In genomic region chr10:78148834-78149766, GRCm38 (mm10) we compare ENCODE assay signal across 16 mouse cellular contexts. TPM values are rescaled to one million over a fixed set of nuclear protein-coding genes. Genes with fewer than 3 reads are reported as not detected.
DNase-seq lines count a peak whose midpoint lies in the region; ATAC-seq and TF ChIP-seq lines count a peak whose summit lies in the region.
"Had no signal": no experiment of that assay in that cellular context is flagged by ENCODE, and none has a peak within 500 bp of the region (broad histone marks: within the 10 kb centered on the region; RNA-seq: fewer than 3 reads in every experiment).

No protein-coding gene starts in this region.

- 13% methylated on average over 10 of the region's 10 CpGs for WGBS in bone marrow, adult 2 months
- 62% methylated on average over 10 of the region's 10 CpGs for WGBS in intestine, embryonic 16.5 days
- WGBS in stomach, embryonic 15.5 days = 59% methylated on average over 10 of the region's 10 CpGs
- 63% methylated on average over 10 of the region's 10 CpGs for WGBS in midbrain, embryonic 11.5 days

- no peak overlapping the region for H3K4me2 ChIP-seq in intestine, embryonic 16.5 days (ENCODE audit: low read depth, low read length)
- H3K4me2 ChIP-seq in stomach, embryonic 15.5 days = no peak overlapping the region
- no peak overlapping the region for H3K4me2 ChIP-seq in midbrain, embryonic 11.5 days
- H3K4me2 ChIP-seq: forebrain, embryonic 15.5 days; midbrain, embryonic 13.5 days had no signal

- intact Hi-C loops in left cerebral cortex, postnatal 10 days (cut with DNase I) = no loop called here

- no peak overlapping the region for H3K4me3 ChIP-seq in bone marrow, adult 2 months (replicated peaks; ENCODE audit: control insufficient read depth, low read depth, low read length)
- H3K4me3 ChIP-seq in intestine, embryonic 16.5 days (ENCODE audit: low read length) = no peak overlapping the region
- no peak overlapping the region for H3K4me3 ChIP-seq in stomach, embryonic 15.5 days (replicated peaks)
- no peak overlapping the region for H3K4me3 ChIP-seq in midbrain, embryonic 11.5 days (ENCODE audit: low read depth, low read length)
- H3K4me3 ChIP-seq: forebrain, embryonic 15.5 days; heart, adult 2 months; midbrain, embryonic 13.5 days had no signal

- H3K27me3 ChIP-seq in intestine, embryonic 16.5 days (replicated peaks; ENCODE audit: control insufficient read depth, insufficient read depth, low read length) = no peaks in the 10 kb centered on the region
- no peaks in the 10 kb centered on the region for H3K27me3 ChIP-seq in stomach, embryonic 15.5 days (replicated peaks)
- no peaks in the 10 kb centered on the region for H3K27me3 ChIP-seq in midbrain, embryonic 11.5 days (ENCODE audit: control insufficient read depth, insufficient read depth, low read length)
- H3K27me3 ChIP-seq: forebrain, embryonic 15.5 days; midbrain, embryonic 13.5 days had no signal

- DNase-seq in spleen, postnatal 36 days (ENCODE audit: low spot score in 2 of 2) = peak; percentile 57 to 68
- no peak for DNase-seq in spleen, adult 12 weeks (ENCODE audit: low spot score)
- no peak for DNase-seq in left cerebral cortex, postnatal 10 days (ENCODE audit: extremely low spot score in 1 of 2, low spot score in 2 of 2)
- DNase-seq in midbrain, embryonic 11.5 days (ENCODE audit: low spot score, missing footprints) = no peak
- no peak for DNase-seq in ovary, postnatal 14 days (ENCODE audit: low spot score)
- DNase-seq: adrenal gland, adult 2 months; cerebellum, adult 8-10 months; heart, adult 2 months; kidney, postnatal 14 days; lung, postnatal 14 days; right cerebral cortex, postnatal 14 days had no signal

- no peaks in the 10 kb centered on the region for H3K36me3 ChIP-seq in intestine, embryonic 16.5 days (ENCODE audit: control insufficient read depth, insufficient read depth, low read length)
- H3K36me3 ChIP-seq in stomach, embryonic 15.5 days = no peaks in the 10 kb centered on the region
- H3K36me3 ChIP-seq in midbrain, embryonic 11.5 days (ENCODE audit: control insufficient read depth, insufficient read depth, low read length) = no peaks in the 10 kb centered on the region
- H3K36me3 ChIP-seq: forebrain, embryonic 15.5 days; midbrain, embryonic 13.5 days had no signal

- no peak for TF ChIP-seq POLR2A in bone marrow, adult 2 months (IDR thresholded peaks at IDR 0.05; ENCODE audit: borderline replicate concordance, control insufficient read depth, low read depth, low read length)

- TF ChIP-seq CTCF in bone marrow, adult 2 months (IDR thresholded peaks at IDR 0.05; ENCODE audit: control insufficient read depth, insufficient read depth, low read length) = no peak

- H3K27ac ChIP-seq in bone marrow, adult 2 months (ENCODE audit: control insufficient read depth, insufficient read depth, low read depth, low read length, poor library complexity) = peak overlapping the region; percentile 87
- peak overlapping the region; percentile 77; the same call in 1 of the 2 replicates for H3K27ac ChIP-seq in intestine, embryonic 16.5 days (ENCODE audit: low read length)
- H3K27ac ChIP-seq in stomach, embryonic 15.5 days = 0 out of 2 replicates have a peak overlapping the region, but pooled peaks have one; percentile 16
- H3K27ac ChIP-seq in midbrain, embryonic 11.5 days (ENCODE audit: low read depth, low read length) = no peak overlapping the region
- H3K27ac ChIP-seq: forebrain, embryonic 15.5 days; heart, adult 2 months; midbrain, embryonic 13.5 days had no signal

- H3K9me3 ChIP-seq in intestine, embryonic 16.5 days (ENCODE audit: control insufficient read depth, low read length) = no peaks in the 10 kb centered on the region
- H3K9me3 ChIP-seq in stomach, embryonic 15.5 days = no peaks in the 10 kb centered on the region
- no peaks in the 10 kb centered on the region for H3K9me3 ChIP-seq in midbrain, embryonic 11.5 days (ENCODE audit: control insufficient read depth, low read length)
- H3K9me3 ChIP-seq: forebrain, embryonic 15.5 days; midbrain, embryonic 13.5 days had no signal

- H3K9ac ChIP-seq in intestine, embryonic 16.5 days (ENCODE audit: low read depth, low read length) = no peak overlapping the region; the same call in 1 of the 2 replicates
- H3K9ac ChIP-seq in stomach, embryonic 15.5 days = no peak overlapping the region
- H3K9ac ChIP-seq in midbrain, embryonic 11.5 days (ENCODE audit: low read length) = no peak overlapping the region
- H3K9ac ChIP-seq: forebrain, embryonic 15.5 days; midbrain, embryonic 13.5 days had no signal

- 0 out of 2 replicates have a peak, but pooled peaks have one; percentile 2 for ATAC-seq in intestine, embryonic 16.5 days
- ATAC-seq in stomach, embryonic 15.5 days (ENCODE audit: insufficient read depth, low FRiP score, low read depth) = no peak
- ATAC-seq in midbrain, embryonic 11.5 days (ENCODE audit: low FRiP score) = no peak
- ATAC-seq: forebrain, embryonic 15.5 days; midbrain, embryonic 13.5 days had no signal

- peaks cover 17% of the 10 kb centered on the region for H3K4me1 ChIP-seq in bone marrow, adult 2 months (ENCODE audit: control insufficient read depth, insufficient read depth, low read length)
- peaks cover 12% of the 10 kb centered on the region; the same call in 1 of the 2 replicates for H3K4me1 ChIP-seq in intestine, embryonic 16.5 days (ENCODE audit: control insufficient read depth, insufficient read depth, low read length)
- H3K4me1 ChIP-seq in stomach, embryonic 15.5 days = no peaks in the 10 kb centered on the region
- H3K4me1 ChIP-seq in midbrain, embryonic 11.5 days (ENCODE audit: control insufficient read depth, insufficient read depth, low read length) = no peaks in the 10 kb centered on the region
- H3K4me1 ChIP-seq: forebrain, embryonic 15.5 days; midbrain, embryonic 13.5 days had no signal

RNA-seq across cellular contexts. Expression of gene D10Jhu81e, which starts 20.5 kb away (rescaled TPM):
- 25.3 and 31.3 TPM in 2 replicates for polyA plus RNA-seq in bone marrow, adult 2 months (2011; ENCODE audit: insufficient read depth, insufficient read length, low replicate concordance, missing spikeins)
- polyA plus RNA-seq in intestine, embryonic 16.5 days (2015; fragmentation: Nextera tagmentation; extraction: Ambion mirVana) = 43.8 and 45.7 TPM in 2 replicates
- 32.7 and 40.2 TPM in 2 replicates for polyA plus RNA-seq in stomach, embryonic 15.5 days (2015; fragmentation: Nextera tagmentation; extraction: Ambion mirVana)
- total RNA-seq in left cerebral cortex, postnatal 10 days (2021) = 10 to 100 TPM; 85.0 to 93.0 TPM
- polyA plus RNA-seq in midbrain, embryonic 11.5 days (2014; fragmentation: Nextera tagmentation; extraction: Ambion mirVana) = 18.4 and 20.9 TPM in 2 replicates

RNA-seq across cellular contexts. Expression of gene Pwp2, which starts 35.8 kb away (rescaled TPM):
- polyA plus RNA-seq in bone marrow, adult 2 months (2011; ENCODE audit: insufficient read depth, insufficient read length, low replicate concordance, missing spikeins) = 7.2 and 13.9 TPM in 2 replicates
- 15.5 TPM in 2 replicates for polyA plus RNA-seq in intestine, embryonic 16.5 days (2015; fragmentation: Nextera tagmentation; extraction: Ambion mirVana)
- 14.6 and 17.3 TPM in 2 replicates for polyA plus RNA-seq in stomach, embryonic 15.5 days (2015; fragmentation: Nextera tagmentation; extraction: Ambion mirVana)
- 10 to 100 TPM; 18.5 to 18.7 TPM for total RNA-seq in left cerebral cortex, postnatal 10 days (2021)
- polyA plus RNA-seq in midbrain, embryonic 11.5 days (2014; fragmentation: Nextera tagmentation; extraction: Ambion mirVana) = 17.2 and 19.0 TPM in 2 replicates

Comparison
In these comparisons a context has a peak if more than half of its experiments do, and no peak if none do; other contexts are left out.
1. DNase-seq: peak in spleen, postnatal 36 days (2 of 2); none in spleen, adult 12 weeks (single experiment), left cerebral cortex, postnatal 10 days (0 of 2), midbrain, embryonic 11.5 days (single experiment) and ovary, postnatal 14 days (single experiment).